Mouse (Mus musculus) C2C12 (cell line): ENCODE data around the gene Ppp1r12b.

ENCODE experiments used
- CEBPB ChIP-seq: IDR thresholded peaks from one replicate; pipeline ENCODE4 v1.6.1; 2011; ENCODE audit warnings: low read depth, mild to moderate bottlenecking, control low read depth, moderate library complexity
- CTCF ChIP-seq: IDR thresholded peaks from one replicate; pipeline ENCODE4 v1.5.1; 2011; ENCODE audit not compliant: control insufficient read depth, insufficient read depth, insufficient read length
- MAX ChIP-seq: IDR thresholded peaks from one replicate; pipeline ENCODE4 v1.6.1; 2011; ENCODE audit warnings: mild to moderate bottlenecking, control low read depth
- MYOD1 ChIP-seq: IDR thresholded peaks from one replicate; pipeline ENCODE4 v1.6.1; 2011; ENCODE audit warnings: low read depth; ENCODE audit not compliant: control insufficient read depth, insufficient read length
- MYOG ChIP-seq: IDR thresholded peaks from one replicate; pipeline ENCODE4 v1.6.1; 2011; ENCODE audit not compliant: control insufficient read depth, insufficient read length; ENCODE audit errors: extremely low read depth
- USF1 ChIP-seq: IDR thresholded peaks from one replicate; pipeline ENCODE4 v1.6.1; 2011; ENCODE audit warnings: low read depth, mild to moderate bottlenecking, control low read depth, moderate library complexity

DNA sequence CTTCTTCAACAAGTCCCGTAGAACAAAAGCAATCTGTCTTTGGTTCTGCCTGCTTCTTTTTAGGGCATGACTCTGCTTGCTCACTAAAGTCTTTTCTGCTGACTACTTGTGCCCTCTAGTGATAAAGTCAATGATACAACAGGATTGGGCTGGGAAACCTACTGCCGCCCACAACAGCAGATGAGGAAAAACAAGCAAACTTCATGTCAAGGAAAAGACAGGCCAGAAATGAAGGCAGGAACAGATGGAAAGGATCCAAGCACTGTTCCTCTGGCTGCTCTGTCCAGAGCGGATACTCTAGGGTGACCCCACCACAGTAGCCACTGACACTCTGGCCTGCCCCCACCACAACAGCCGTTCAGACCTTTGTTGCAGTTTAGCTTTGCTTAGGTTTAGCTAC, 126.1 kb downstream of the Ppp1r12b start:
- TF ChIP-seq CEBPB (no peak), CTCF (no peak), MYOD1 (no peak), MYOG (no peak), MAX (no peak), USF1 (no peak)
